Mouse (Mus musculus) kidney, embryonic 16.5 days (tissue): ENCODE data around the gene Lrrn4cl. TPM values are rescaled to one million over a fixed set of nuclear protein-coding genes. Genes with fewer than 3 reads are reported as not detected.

Source experiments
- ATAC-seq: fragments of 200-750 bp; cut with Nextera tagmentation; 2 replicates; pipeline ENCODE4 v1.8.0; 2017; ENCODE audit warnings: moderate TSS enrichment; ENCODE audit not compliant: low FRiP score, low TSS enrichment
- H3K27ac ChIP-seq: fragments of 300-500 bp; sonication (generic); 2 replicates; pipeline ENCODE4 v1.5.1; 2014; ENCODE audit warnings: low read length
- H3K27me3 ChIP-seq: fragments of 300-500 bp; sonication (generic); 2 replicates; pipeline ENCODE4 v1.6.1; 2014; ENCODE audit warnings: low read length, control low read depth, mixed read lengths; ENCODE audit not compliant: insufficient read depth
- H3K36me3 ChIP-seq: fragments of 300-500 bp; sonication (generic); 2 replicates; pipeline ENCODE4 v1.6.1; 2014; ENCODE audit warnings: low read length, control low read depth, mixed read lengths; ENCODE audit not compliant: insufficient read depth
- H3K4me1 ChIP-seq: fragments of 300-500 bp; sonication (generic); 2 replicates; pipeline ENCODE4 v1.6.1; 2014; ENCODE audit warnings: low read length, control low read depth, mixed read lengths; ENCODE audit not compliant: insufficient read depth
- H3K4me2 ChIP-seq: fragments of 300-500 bp; sonication (generic); replicated peaks from 2 replicates; pipeline ENCODE4 v1.6.1; 2014; ENCODE audit warnings: low read depth, low read length
- H3K4me3 ChIP-seq: fragments of 300-500 bp; sonication (generic); 2 replicates; pipeline ENCODE4 v1.5.1; 2014; ENCODE audit warnings: mild to moderate bottlenecking, low read length
- H3K9ac ChIP-seq: fragments of 300-500 bp; sonication (generic); replicated peaks from 2 replicates; pipeline ENCODE4 v1.6.1; 2014; ENCODE audit warnings: low read length
- H3K9me3 ChIP-seq: fragments of 300-500 bp; sonication (generic); 2 replicates; pipeline ENCODE4 v1.6.1; 2016; ENCODE audit warnings: low read length, control low read depth
- WGBS: fragments of 180-500 bp; shearing (Covaris S2); extraction: QIAGEN DNeasy Blood & Tissue Kit; methylation state at CpG from one replicate; pipeline ENCODE4 v1.1.7; 2014; 5-methylcytosine and 5-hydroxymethylcytosine counted together
- microRNA-seq: library from miRNA; unstranded; fragments of <30 nt; microRNA quantifications from one replicate; pipeline ENCODE4, GENCODE M21; 2016
- polyA plus RNA-seq: library from polyadenylated mRNA; unstranded; fragments of >200 nt; fragmentation: Nextera tagmentation; extraction: Ambion mirVana; gene quantifications from 2 replicates; pipeline ENCODE4 v1.2.1, GENCODE M21; 2015

Lrrn4cl gene
- polyA plus RNA-seq, 1 experiment from 2014 or later = 0.75 TPM

DNA sequence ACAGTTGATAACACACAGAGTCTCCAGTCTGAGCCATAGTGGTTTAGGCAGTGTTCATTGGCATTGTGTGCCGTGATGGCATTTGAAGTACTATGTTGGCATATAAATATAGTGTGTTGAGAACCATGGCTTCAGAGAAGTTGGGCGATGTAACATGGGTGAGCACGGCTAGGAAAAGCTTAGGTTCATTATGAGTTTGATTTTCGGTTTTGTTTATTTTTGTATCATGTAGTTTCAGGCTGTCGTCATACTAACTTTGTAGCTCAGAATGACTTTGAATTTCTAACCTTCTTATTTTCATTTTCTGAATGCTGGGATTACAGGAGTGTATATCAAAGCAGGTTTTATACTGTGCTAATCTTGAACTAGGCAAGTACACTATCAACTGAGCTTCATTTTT is 52.8 kb downstream of the Lrrn4cl start:
- Histone ChIP-seq H3K4me2 (no peak overlapping the region), H3K4me1 (peaks cover 9% of the 10 kb centered on the region), H3K9ac (no peak overlapping the region), H3K27me3 (no peaks in the 10 kb centered on the region), H3K36me3 (peaks cover 52% of the 10 kb centered on the region), H3K9me3 (no peaks in the 10 kb centered on the region), H3K27ac (no peak overlapping the region), H3K4me3 (no peak overlapping the region)
- ATAC-seq = no peak
- WGBS = 93% methylated on average over 5 of the region's 5 CpGs

Small RNA genes lying within 50 kb of the gene (microRNA-seq; reads per million reads assigned to microRNA genes)
- gene Mir5136 = 0.79 reads per million

Other genes starting within 250 kb of the Lrrn4cl start
- 48.8 and 59.4 TPM in 2 replicates for gene Slc22a6, start 232.7 kb upstream of the Lrrn4cl start, polyA plus RNA-seq
- 0.11 and 0.14 TPM in 2 replicates for gene Chrm1, start 187.0 kb upstream of the Lrrn4cl start, polyA plus RNA-seq
- gene Slc3a2, start 127.4 kb upstream of the Lrrn4cl start, polyA plus RNA-seq = 141 and 146 TPM in 2 replicates
- gene Wdr74, start 114.9 kb upstream of the Lrrn4cl start, polyA plus RNA-seq = 101 and 108 TPM in 2 replicates
- 1.9 and 2.0 TPM in 2 replicates for gene 1700092M07Rik, start 110.0 kb upstream of the Lrrn4cl start, polyA plus RNA-seq
- 150 and 154 TPM in 2 replicates for gene Stx5a, start 109.4 kb upstream of the Lrrn4cl start, polyA plus RNA-seq
- gene Nxf1, start 93.7 kb upstream of the Lrrn4cl start, polyA plus RNA-seq = 213 and 218 TPM in 2 replicates
- gene Tmem223, start 79.8 kb upstream of the Lrrn4cl start, polyA plus RNA-seq = 197 and 215 TPM in 2 replicates
- gene Tmem179b, start 76.3 kb upstream of the Lrrn4cl start, polyA plus RNA-seq = 89.4 and 92.5 TPM in 2 replicates
- gene Taf6l, start 64.4 kb upstream of the Lrrn4cl start, polyA plus RNA-seq = 37.2 and 39.0 TPM in 2 replicates
- 168 and 176 TPM in 2 replicates for gene Polr2g, start 52.2 kb upstream of the Lrrn4cl start, polyA plus RNA-seq
- 6.2 and 6.4 TPM in 2 replicates for gene Zbtb3, start 48.2 kb upstream of the Lrrn4cl start, polyA plus RNA-seq
- gene Ttc9c, start 31.4 kb upstream of the Lrrn4cl start, polyA plus RNA-seq = 53.0 and 63.0 TPM in 2 replicates
- gene Hnrnpul2, start 30.8 kb upstream of the Lrrn4cl start, polyA plus RNA-seq = 5.4 and 5.9 TPM in 2 replicates
- gene AC129217.1, start 21.0 kb upstream of the Lrrn4cl start, polyA plus RNA-seq = not detected in 2 replicates
- 56.7 and 62.4 TPM in 2 replicates for gene Bscl2, start 13.3 kb upstream of the Lrrn4cl start, polyA plus RNA-seq
- 3.2 and 5.4 TPM in 2 replicates for gene Gng3, start 11.6 kb upstream of the Lrrn4cl start, polyA plus RNA-seq
- 195 and 197 TPM in 2 replicates for gene Ubxn1, start 20.7 kb downstream of the Lrrn4cl start, polyA plus RNA-seq
- gene Uqcc3, start 30.2 kb downstream of the Lrrn4cl start, polyA plus RNA-seq = 69.3 and 71.4 TPM in 2 replicates
- 78.4 and 84.3 TPM in 2 replicates for gene Lbhd1, start 33.0 kb downstream of the Lrrn4cl start, polyA plus RNA-seq
- gene Gm49403, start 33.2 kb downstream of the Lrrn4cl start, polyA plus RNA-seq = not detected in 2 replicates
- gene 1810009A15Rik, start 38.1 kb downstream of the Lrrn4cl start, polyA plus RNA-seq = 93.0 and 94.3 TPM in 2 replicates
- gene Gm49416, start 38.2 kb downstream of the Lrrn4cl start, polyA plus RNA-seq = 1.2 TPM in 1 of 2 replicates, not detected in the other
- 49.5 and 53.1 TPM in 2 replicates for gene Ints5, start 42.2 kb downstream of the Lrrn4cl start, polyA plus RNA-seq
- gene Ganab, start 47.3 kb downstream of the Lrrn4cl start, polyA plus RNA-seq = 146 and 151 TPM in 2 replicates
- 51.1 and 53.5 TPM in 2 replicates for gene B3gat3, start 69.6 kb downstream of the Lrrn4cl start, polyA plus RNA-seq
- gene Rom1, start 78.6 kb downstream of the Lrrn4cl start, polyA plus RNA-seq = 4.3 and 4.5 TPM in 2 replicates
- gene Eml3, start 78.8 kb downstream of the Lrrn4cl start, polyA plus RNA-seq = 33.2 and 34.1 TPM in 2 replicates
- 179 and 180 TPM in 2 replicates for gene Mta2, start 91.1 kb downstream of the Lrrn4cl start, polyA plus RNA-seq
- 36.0 and 38.3 TPM in 2 replicates for gene Tut1, start 103.1 kb downstream of the Lrrn4cl start, polyA plus RNA-seq
- gene Eef1g, start 116.3 kb downstream of the Lrrn4cl start, polyA plus RNA-seq = 436 and 455 TPM in 2 replicates
- 14.0 and 14.4 TPM in 2 replicates for gene Ahnak, start 138.5 kb downstream of the Lrrn4cl start, polyA plus RNA-seq
- 0.76 TPM in 1 of 2 replicates, not detected in the other for gene Scgb1a1, start 237.2 kb downstream of the Lrrn4cl start, polyA plus RNA-seq